Mouse (Mus musculus): ENCODE results near the gene Ifrd1.

Gene Ifrd1

GRCm38 (mm10) chr12:40239161-40239560 is 9.1 kb downstream of the Ifrd1 start:
- no peak for DNase-seq

GRCm38 (mm10) chr12:40232231-40232630 is 16.1 kb downstream of the Ifrd1 start:
- DNase-seq, result no peak

- peak; percentile 59 for DNase-seq
Measured at GRCm38 (mm10) chr12:40231632-40232031, 16.7 kb downstream of the Ifrd1 start.

GRCm38 (mm10) chr12:40224171-40224880 is 24.0 kb downstream of the Ifrd1 start:
- DNase-seq, result no peak

GRCm38 (mm10) chr12:40223676-40224075 is 24.6 kb downstream of the Ifrd1 start:
- DNase-seq, result no peak

- peak; percentile 100 for DNase-seq
Measured at GRCm38 (mm10) chr12:40223082-40223619, 25.2 kb downstream of the Ifrd1 start.

GRCm38 (mm10) chr12:40222251-40223081 is 25.8 kb downstream of the Ifrd1 start:
- DNase-seq, result peak; percentile 98

GRCm38 (mm10) chr12:40221611-40222010 is 26.7 kb downstream of the Ifrd1 start:
- no peak for DNase-seq

- DNase-seq, result no peak
Measured at GRCm38 (mm10) chr12:40220896-40221295, 27.4 kb downstream of the Ifrd1 start.

GRCm38 (mm10) chr12:40220001-40220570 is 28.2 kb downstream of the Ifrd1 start:
- peak; percentile 24 for DNase-seq

- DNase-seq, result no peak
Measured at GRCm38 (mm10) chr12:40218430-40218945, 29.8 kb downstream of the Ifrd1 start.

GRCm38 (mm10) chr12:40217776-40218175 is 30.5 kb downstream of the Ifrd1 start:
- no peak for DNase-seq

- no peak for DNase-seq
Measured at GRCm38 (mm10) chr12:40214888-40215876, 33.1 kb downstream of the Ifrd1 start.

- DNase-seq, result no peak
Measured at GRCm38 (mm10) chr12:40209049-40209448, 39.3 kb downstream of the Ifrd1 start.

- DNase-seq, result no peak
Measured at GRCm38 (mm10) chr12:40207909-40208308, 40.4 kb downstream of the Ifrd1 start.

- no peak for DNase-seq
Measured at GRCm38 (mm10) chr12:40202161-40203035, 45.9 kb downstream of the Ifrd1 start.

- DNase-seq, result no peak
Measured at GRCm38 (mm10) chr12:40200484-40201235, 47.6 kb downstream of the Ifrd1 start.

GRCm38 (mm10) chr12:40199795-40200402 is 48.4 kb downstream of the Ifrd1 start:
- peak; percentile 81 for DNase-seq

- DNase-seq, result peak; percentile 49
Measured at GRCm38 (mm10) chr12:40199302-40199701, 49.0 kb downstream of the Ifrd1 start, which contains the start of gene Lsmem1. TSS of gene Lsmem1 (minus strand) at chr12:40199490.

GRCm38 (mm10) chr12:40198427-40198826 is 49.9 kb downstream of the Ifrd1 start:
- peak; percentile 14 for DNase-seq
